Mouse (Mus musculus) layer of hippocampus, adult 9-10 months (tissue): ENCODE measurements around the gene Tmed9.
"Not testable (repeated sequence)": the region's sequence is repeated elsewhere in the genome, so short reads cannot be mapped to it uniquely, and the experiment has no call there.

Experiments
- DNase-seq: peaks from one replicate; pipeline ENCODE4 v3.0.0; 2022; ENCODE audit warnings: low spot score

Gene Tmed9

GRCm38 (mm10) chr13:55607624-55608006 is 34.1 kb downstream of the Tmed9 start:
- DNase-seq: no peak

- no peak for DNase-seq
Observed at GRCm38 (mm10) chr13:55611996-55612395, 38.5 kb downstream of the Tmed9 start.

GRCm38 (mm10) chr13:55613471-55613870 is 39.9 kb downstream of the Tmed9 start:
- no peak for DNase-seq

- DNase-seq: no peak
Observed at GRCm38 (mm10) chr13:55619328-55619727, 45.8 kb downstream of the Tmed9 start.

GRCm38 (mm10) chr13:55620275-55620674 is 46.7 kb downstream of the Tmed9 start:
- DNase-seq: no peak

- not testable (repeated sequence) for DNase-seq
Observed at GRCm38 (mm10) chr13:55622156-55622648, 48.7 kb downstream of the Tmed9 start.

GRCm38 (mm10) chr13:55622649-55623541 is 49.4 kb downstream of the Tmed9 start, which contains the start of gene Caml:
Gene Caml, plus strand, starts transcription at chr13:55623005.
- DNase-seq: peak; percentile 79

- peak; percentile 52 for DNase-seq
Observed at GRCm38 (mm10) chr13:55634639-55635127, 61.2 kb downstream of the Tmed9 start, which contains the start of gene Ddx46. Gene Ddx46, plus strand, starts transcription at chr13:55635027.

GRCm38 (mm10) chr13:55635146-55635571 is 61.6 kb downstream of the Tmed9 start:
- DNase-seq: no peak

- DNase-seq: no peak
Observed at GRCm38 (mm10) chr13:55636185-55636983, 62.9 kb downstream of the Tmed9 start.

- DNase-seq: peak; percentile 79
Observed at GRCm38 (mm10) chr13:55640480-55640879, 66.9 kb downstream of the Tmed9 start.

GRCm38 (mm10) chr13:55644525-55644924 is 71.0 kb downstream of the Tmed9 start:
- no peak for DNase-seq
